Mouse (Mus musculus): ENCODE results near the gene Tcn2. TPM values are rescaled to one million over a fixed set of nuclear protein-coding genes. Genes with fewer than 3 reads are reported as not detected.
"Not testable (repeated sequence)": the region's sequence is repeated elsewhere in the genome, so short reads cannot be mapped to it uniquely, and the experiment has no call there.

Tcn2 gene
- polyA plus RNA-seq, 1 experiment from 2014 or later: 21.2 TPM

GRCm38 (mm10) chr11:3911440-3911839, 20.5 kb downstream of the Tcn2 start:
- ATAC-seq (ENCODE audit: low FRiP score, low TSS enrichment); DNase-seq; H3K9ac ChIP-seq (replicated peaks; ENCODE audit: low read length); H3K9me3 ChIP-seq (ENCODE audit: control insufficient read depth, low read length); H3K27ac ChIP-seq (replicated peaks; ENCODE audit: low read depth, low read length); H3K27me3 ChIP-seq (ENCODE audit: control insufficient read depth, insufficient read depth, low read length); H3K36me3 ChIP-seq (ENCODE audit: control insufficient read depth, insufficient read depth, low read length): not testable (repeated sequence)
- Histone ChIP-seq H3K4me1 (ENCODE audit: control insufficient read depth, insufficient read depth, low read length) (peaks cover 37% of the 10 kb centered on the region), H3K4me3 (replicated peaks; ENCODE audit: low read depth, low read length) (0 out of 2 replicates have a peak overlapping the region, but pooled peaks have one; percentile 59), H3K4me2 (ENCODE audit: low read length) (peak overlapping the region; percentile 90)
- WGBS: 83% methylated on average over 6 of the region's 6 CpGs

GRCm38 (mm10) chr11:3910513-3911310, 21.2 kb downstream of the Tcn2 start:
- WGBS: 56% methylated on average over 5 of the region's 5 CpGs
- Histone ChIP-seq H3K27ac (replicated peaks; ENCODE audit: low read depth, low read length) (no peak overlapping the region), H3K4me3 (replicated peaks; ENCODE audit: low read depth, low read length) (no peak overlapping the region), H3K27me3 (ENCODE audit: control insufficient read depth, insufficient read depth, low read length) (0 out of 2 replicates have a peak, but pooled peaks cover 4% of the 10 kb centered on the region), H3K9me3 (ENCODE audit: control insufficient read depth, low read length) (no peaks in the 10 kb centered on the region), H3K4me2 (ENCODE audit: low read length) (peak overlapping the region; percentile 90), H3K9ac (replicated peaks; ENCODE audit: low read length) (peak overlapping the region; percentile 16; the same call in 1 of the 2 replicates), H3K36me3 (ENCODE audit: control insufficient read depth, insufficient read depth, low read length) (peaks cover 9% of the 10 kb centered on the region), H3K4me1 (ENCODE audit: control insufficient read depth, insufficient read depth, low read length) (peaks cover 37% of the 10 kb centered on the region)
- DNase-seq: no peak
- ATAC-seq (ENCODE audit: low FRiP score, low TSS enrichment): no peak

GRCm38 (mm10) chr11:3909236-3909635, 22.7 kb downstream of the Tcn2 start:
- no peak overlapping the region for H3K27ac ChIP-seq (replicated peaks; ENCODE audit: low read depth, low read length)
- DNase-seq (no peak), ATAC-seq (ENCODE audit: low FRiP score, low TSS enrichment) (no peak)
- H3K4me2 ChIP-seq (ENCODE audit: low read length): no peak overlapping the region
- H3K9ac ChIP-seq (replicated peaks; ENCODE audit: low read length): no peak overlapping the region
- 95% methylated on average over 4 of the region's 4 CpGs for WGBS
- H3K4me1 ChIP-seq (ENCODE audit: control insufficient read depth, insufficient read depth, low read length): peaks cover 37% of the 10 kb centered on the region
- no peaks in the 10 kb centered on the region for H3K9me3 ChIP-seq (ENCODE audit: control insufficient read depth, low read length)
- no peak overlapping the region for H3K4me3 ChIP-seq (replicated peaks; ENCODE audit: low read depth, low read length)
- peaks cover 16% of the 10 kb centered on the region for H3K36me3 ChIP-seq (ENCODE audit: control insufficient read depth, insufficient read depth, low read length)
- H3K27me3 ChIP-seq (ENCODE audit: control insufficient read depth, insufficient read depth, low read length): 0 out of 2 replicates have a peak, but pooled peaks cover 4% of the 10 kb centered on the region

- Histone ChIP-seq H3K27ac (replicated peaks; ENCODE audit: low read depth, low read length) (no peak overlapping the region), H3K4me1 (ENCODE audit: control insufficient read depth, insufficient read depth, low read length) (peaks cover 10% of the 10 kb centered on the region), H3K27me3 (ENCODE audit: control insufficient read depth, insufficient read depth, low read length) (no peaks in the 10 kb centered on the region), H3K4me3 (replicated peaks; ENCODE audit: low read depth, low read length) (no peak overlapping the region), H3K4me2 (ENCODE audit: low read length) (no peak overlapping the region), H3K9me3 (ENCODE audit: control insufficient read depth, low read length) (no peaks in the 10 kb centered on the region), H3K36me3 (ENCODE audit: control insufficient read depth, insufficient read depth, low read length) (peaks cover 20% of the 10 kb centered on the region), H3K9ac (replicated peaks; ENCODE audit: low read length) (no peak overlapping the region)
- ATAC-seq (ENCODE audit: low FRiP score, low TSS enrichment): no peak
- 93% methylated on average over 1 of the region's 1 CpGs for WGBS
- no peak for DNase-seq
Observed at GRCm38 (mm10) chr11:3905446-3905845, 26.5 kb downstream of the Tcn2 start.

GRCm38 (mm10) chr11:3904673-3905072, 27.3 kb downstream of the Tcn2 start:
- no peaks in the 10 kb centered on the region for H3K9me3 ChIP-seq (ENCODE audit: control insufficient read depth, low read length)
- H3K27ac ChIP-seq (replicated peaks; ENCODE audit: low read depth, low read length): no peak overlapping the region
- no peak for ATAC-seq (ENCODE audit: low FRiP score, low TSS enrichment)
- H3K36me3 ChIP-seq (ENCODE audit: control insufficient read depth, insufficient read depth, low read length): peaks cover 20% of the 10 kb centered on the region
- 85% methylated on average over 6 of the region's 6 CpGs for WGBS
- DNase-seq: no peak
- no peaks in the 10 kb centered on the region for H3K27me3 ChIP-seq (ENCODE audit: control insufficient read depth, insufficient read depth, low read length)
- peaks cover 6% of the 10 kb centered on the region; the same call in 1 of the 2 replicates for H3K4me1 ChIP-seq (ENCODE audit: control insufficient read depth, insufficient read depth, low read length)
- no peak overlapping the region for H3K4me2 ChIP-seq (ENCODE audit: low read length)
- no peak overlapping the region for H3K4me3 ChIP-seq (replicated peaks; ENCODE audit: low read depth, low read length)
- no peak overlapping the region for H3K9ac ChIP-seq (replicated peaks; ENCODE audit: low read length)

- no peaks in the 10 kb centered on the region for H3K27me3 ChIP-seq (ENCODE audit: control insufficient read depth, insufficient read depth, low read length)
- no peak overlapping the region for H3K4me2 ChIP-seq (ENCODE audit: low read length)
- no peak overlapping the region for H3K9ac ChIP-seq (replicated peaks; ENCODE audit: low read length)
- no peak overlapping the region for H3K27ac ChIP-seq (replicated peaks; ENCODE audit: low read depth, low read length)
- ATAC-seq (ENCODE audit: low FRiP score, low TSS enrichment) (no peak), DNase-seq (no peak)
- H3K9me3 ChIP-seq (ENCODE audit: control insufficient read depth, low read length): no peaks in the 10 kb centered on the region
- WGBS: 84% methylated on average over 5 of the region's 5 CpGs
- no peak overlapping the region for H3K4me3 ChIP-seq (replicated peaks; ENCODE audit: low read depth, low read length)
- no peaks in the 10 kb centered on the region for H3K4me1 ChIP-seq (ENCODE audit: control insufficient read depth, insufficient read depth, low read length)
- H3K36me3 ChIP-seq (ENCODE audit: control insufficient read depth, insufficient read depth, low read length): peaks cover 24% of the 10 kb centered on the region
Observed at GRCm38 (mm10) chr11:3903046-3903445, 28.9 kb downstream of the Tcn2 start.

GRCm38 (mm10) chr11:3902516-3902915, 29.4 kb downstream of the Tcn2 start:
- DNase-seq (no peak), ATAC-seq (ENCODE audit: low FRiP score, low TSS enrichment) (no peak)
- H3K4me1 ChIP-seq (ENCODE audit: control insufficient read depth, insufficient read depth, low read length): no peaks in the 10 kb centered on the region
- 87% methylated on average over 3 of the region's 3 CpGs for WGBS
- no peak overlapping the region for H3K27ac ChIP-seq (replicated peaks; ENCODE audit: low read depth, low read length)
- H3K9me3 ChIP-seq (ENCODE audit: control insufficient read depth, low read length): no peaks in the 10 kb centered on the region
- H3K36me3 ChIP-seq (ENCODE audit: control insufficient read depth, insufficient read depth, low read length): peaks cover 27% of the 10 kb centered on the region
- H3K9ac ChIP-seq (replicated peaks; ENCODE audit: low read length): no peak overlapping the region
- no peak overlapping the region for H3K4me3 ChIP-seq (replicated peaks; ENCODE audit: low read depth, low read length)
- no peak overlapping the region for H3K4me2 ChIP-seq (ENCODE audit: low read length)
- H3K27me3 ChIP-seq (ENCODE audit: control insufficient read depth, insufficient read depth, low read length): no peaks in the 10 kb centered on the region

GRCm38 (mm10) chr11:3900296-3900695, 31.7 kb downstream of the Tcn2 start:
- H3K27ac ChIP-seq (replicated peaks; ENCODE audit: low read depth, low read length): no peak overlapping the region
- no peak overlapping the region for H3K4me2 ChIP-seq (ENCODE audit: low read length)
- DNase-seq: no peak
- ATAC-seq (ENCODE audit: low FRiP score, low TSS enrichment): no peak
- H3K4me1 ChIP-seq (ENCODE audit: control insufficient read depth, insufficient read depth, low read length): no peaks in the 10 kb centered on the region
- H3K4me3 ChIP-seq (replicated peaks; ENCODE audit: low read depth, low read length): no peak overlapping the region
- H3K27me3 ChIP-seq (ENCODE audit: control insufficient read depth, insufficient read depth, low read length): no peaks in the 10 kb centered on the region
- peaks cover 27% of the 10 kb centered on the region for H3K36me3 ChIP-seq (ENCODE audit: control insufficient read depth, insufficient read depth, low read length)
- WGBS: 93% methylated on average over 6 of the region's 6 CpGs
- H3K9me3 ChIP-seq (ENCODE audit: control insufficient read depth, low read length): no peaks in the 10 kb centered on the region
- no peak overlapping the region for H3K9ac ChIP-seq (replicated peaks; ENCODE audit: low read length)

GRCm38 (mm10) chr11:3895933-3896332, 36.0 kb downstream of the Tcn2 start:
- H3K4me2 ChIP-seq (ENCODE audit: low read length): no peak overlapping the region
- ATAC-seq (ENCODE audit: low FRiP score, low TSS enrichment) (no peak), DNase-seq (no peak)
- no peaks in the 10 kb centered on the region for H3K4me1 ChIP-seq (ENCODE audit: control insufficient read depth, insufficient read depth, low read length)
- no peak overlapping the region for H3K27ac ChIP-seq (replicated peaks; ENCODE audit: low read depth, low read length)
- no peaks in the 10 kb centered on the region for H3K27me3 ChIP-seq (ENCODE audit: control insufficient read depth, insufficient read depth, low read length)
- WGBS: 97% methylated on average over 1 of the region's 1 CpGs
- H3K9me3 ChIP-seq (ENCODE audit: control insufficient read depth, low read length): no peaks in the 10 kb centered on the region
- H3K36me3 ChIP-seq (ENCODE audit: control insufficient read depth, insufficient read depth, low read length): peaks cover 18% of the 10 kb centered on the region
- H3K9ac ChIP-seq (replicated peaks; ENCODE audit: low read length): no peak overlapping the region
- no peak overlapping the region for H3K4me3 ChIP-seq (replicated peaks; ENCODE audit: low read depth, low read length)

Data from midbrain, embryonic 14.5 days (tissue).